Mouse (Mus musculus) embryo, embryonic 11 days (tissue): ENCODE data around the gene Nkx2-5.

Source experiments
- DNase-seq: peaks from one replicate; pipeline ENCODE4 v3.0.0-alpha.2; 2015

The Nkx2-5 gene

DNA sequence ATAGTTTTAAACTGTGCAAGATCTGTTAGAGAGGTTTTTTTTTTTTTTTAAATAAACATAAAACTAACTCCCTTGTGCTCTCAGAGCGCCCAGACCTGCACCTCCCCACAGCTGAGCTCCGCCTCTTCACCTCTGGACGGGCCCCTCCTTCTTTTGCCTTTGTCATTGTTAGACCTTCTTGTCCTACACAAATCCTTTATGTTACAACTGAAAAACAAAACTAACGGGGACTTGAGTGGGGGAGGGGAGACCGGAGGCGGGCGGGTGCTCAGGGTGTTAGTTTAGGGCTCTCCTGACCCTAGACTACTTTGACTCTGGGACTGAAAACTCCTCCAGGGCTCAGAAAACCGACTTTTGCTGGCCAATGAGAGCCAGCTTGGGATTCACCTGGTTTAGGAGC lies 8.9 kb downstream of the Nkx2-5 start:
- no peak for DNase-seq

DNA sequence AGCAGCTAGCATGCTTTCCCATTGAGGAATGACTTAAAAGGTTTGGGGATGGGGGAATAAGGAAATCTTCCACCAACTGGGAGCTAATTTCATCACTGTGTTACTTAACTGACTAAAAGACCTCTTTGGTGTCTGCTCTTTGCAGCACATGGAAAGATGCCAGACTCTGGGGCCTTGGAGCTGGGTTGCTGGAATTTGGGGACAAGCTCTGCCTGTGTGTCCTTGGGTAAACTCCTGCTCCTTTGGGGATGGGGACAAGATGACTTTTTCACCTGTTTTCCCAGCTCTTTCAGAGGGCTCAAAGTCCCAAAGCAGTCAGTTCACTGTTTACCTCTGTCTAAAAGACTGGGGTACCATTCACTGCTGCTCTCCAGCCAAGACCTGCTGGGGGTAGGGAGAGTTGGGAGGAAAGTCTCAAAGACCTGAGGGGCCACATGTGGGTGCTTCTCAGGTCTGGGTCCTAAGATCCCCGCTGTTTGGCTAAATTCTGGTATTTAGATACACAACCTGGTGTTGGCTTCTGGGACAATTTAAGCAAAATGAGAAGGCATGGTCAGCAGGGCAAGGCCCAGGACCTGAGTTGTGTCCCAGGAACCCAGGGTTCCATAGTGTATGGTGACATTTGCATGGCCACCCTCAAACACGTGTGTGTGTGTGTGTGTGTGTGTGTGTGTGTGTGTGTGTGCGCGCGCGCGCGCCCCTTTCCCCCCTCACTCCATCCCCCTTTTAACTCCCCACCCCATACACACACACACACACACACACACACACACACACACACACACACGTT lies 9.6 kb downstream of the Nkx2-5 start:
- DNase-seq: no peak

DNA sequence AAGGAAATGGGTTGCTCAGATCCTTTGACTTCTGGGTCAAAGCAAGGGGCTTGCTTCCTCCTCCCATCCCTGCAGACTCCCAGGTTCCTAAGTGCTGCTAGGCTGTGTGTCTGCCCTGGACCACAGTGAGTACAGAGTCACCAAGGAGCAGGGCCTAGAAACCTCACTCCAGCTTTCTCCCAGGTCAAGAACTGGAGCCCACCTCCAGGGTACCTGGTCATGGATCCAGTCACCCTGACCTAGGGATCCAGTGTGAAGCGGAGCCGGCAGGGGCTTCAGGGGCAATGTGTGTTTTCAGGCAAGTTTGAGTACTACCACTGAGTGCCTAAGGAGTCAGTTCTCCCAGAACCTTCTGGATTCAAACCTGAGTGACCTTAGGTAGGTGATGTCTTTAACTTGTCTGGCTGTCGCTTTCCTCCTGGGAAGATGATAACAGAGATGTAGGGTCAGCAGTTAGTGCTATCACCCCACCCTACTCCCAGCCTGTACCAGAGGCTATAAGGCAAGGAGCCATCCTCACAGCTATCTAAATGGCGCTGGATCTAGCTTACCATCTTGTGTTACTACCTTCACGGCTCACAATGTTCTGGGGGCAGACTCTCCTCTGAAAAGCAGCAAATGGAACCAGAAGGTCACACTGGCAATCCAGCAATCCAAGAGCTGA lies 10.4 kb downstream of the Nkx2-5 start:
- no peak for DNase-seq

DNA sequence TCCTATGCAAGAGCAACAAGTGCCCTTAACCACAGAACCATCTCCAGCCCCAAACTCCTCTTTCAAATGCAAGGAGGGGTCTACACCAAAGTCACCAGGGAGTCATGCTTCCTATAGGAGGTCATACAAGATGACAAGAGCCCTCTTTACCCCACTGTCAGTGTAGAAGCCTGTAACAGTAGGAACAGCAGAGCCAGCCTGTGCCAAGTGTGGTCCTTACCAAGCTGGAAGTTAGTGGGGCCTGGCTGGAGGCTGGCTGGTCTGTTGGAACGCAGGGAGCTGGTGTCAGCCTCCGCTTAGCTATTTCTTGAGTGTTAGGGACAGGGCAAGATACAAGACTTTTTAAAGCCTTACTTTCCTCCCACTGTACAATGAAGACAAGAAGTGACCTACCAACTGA lies 11.0 kb downstream of the Nkx2-5 start:
- DNase-seq: no peak

DNA sequence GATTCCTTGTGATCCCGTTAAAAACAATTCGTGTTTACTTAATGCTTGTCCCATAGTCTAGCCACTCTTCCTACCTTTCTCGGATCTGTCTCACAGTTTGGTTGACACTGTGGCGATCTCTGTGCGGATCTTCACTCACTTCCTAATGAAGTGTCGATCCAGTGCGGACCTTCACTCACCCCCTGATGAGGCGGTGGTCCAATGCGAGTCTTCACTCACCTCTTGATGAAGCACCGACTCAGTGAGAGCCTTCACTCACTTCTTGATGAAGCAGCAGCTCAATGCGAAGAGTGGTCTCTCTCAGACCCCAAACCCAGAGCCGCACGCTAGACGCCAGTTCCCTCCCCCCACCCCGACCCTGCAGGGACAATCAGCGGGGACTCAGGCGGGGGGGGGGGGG lies 18.7 kb downstream of the Nkx2-5 start:
- no peak for DNase-seq

DNA sequence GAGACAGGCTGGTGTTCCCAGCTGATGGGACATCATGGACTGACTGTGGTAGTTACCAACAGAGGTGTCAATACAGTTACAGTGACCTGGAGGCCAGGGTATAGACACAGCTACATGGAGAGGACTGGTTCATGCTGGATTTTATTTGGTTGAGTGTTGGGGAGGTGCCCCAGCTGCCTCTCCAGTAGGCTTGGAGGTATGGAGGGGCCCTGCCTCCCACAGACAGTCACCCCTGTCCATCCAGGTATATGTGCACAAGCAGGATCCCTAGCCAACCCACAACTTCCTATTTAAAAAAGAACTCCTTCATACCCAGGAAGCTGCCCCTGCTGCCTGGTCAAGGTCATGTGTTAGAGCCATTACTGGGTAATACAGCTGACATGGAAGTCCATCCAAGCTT lies 27.0 kb downstream of the Nkx2-5 start:
- DNase-seq: no peak

DNA sequence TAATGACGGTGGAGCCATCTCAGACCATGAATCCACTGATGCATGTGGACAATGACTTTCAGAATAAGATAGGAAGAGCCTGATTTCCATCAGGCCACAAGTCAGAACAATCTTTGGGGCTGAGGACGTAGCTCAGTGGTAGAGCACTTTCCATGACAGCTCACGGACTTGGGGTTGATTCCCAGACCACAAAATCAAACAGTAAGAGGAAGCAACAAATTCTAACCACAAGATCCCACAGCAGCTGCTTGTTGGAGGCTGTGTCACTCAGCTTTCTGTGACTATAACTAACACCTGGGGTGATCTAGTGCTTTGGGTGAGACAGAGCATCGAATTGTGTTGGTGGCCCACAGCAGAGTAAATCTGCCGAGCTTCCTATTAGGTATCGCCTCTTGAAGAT lies 28.0 kb downstream of the Nkx2-5 start:
- DNase-seq: no peak

DNA sequence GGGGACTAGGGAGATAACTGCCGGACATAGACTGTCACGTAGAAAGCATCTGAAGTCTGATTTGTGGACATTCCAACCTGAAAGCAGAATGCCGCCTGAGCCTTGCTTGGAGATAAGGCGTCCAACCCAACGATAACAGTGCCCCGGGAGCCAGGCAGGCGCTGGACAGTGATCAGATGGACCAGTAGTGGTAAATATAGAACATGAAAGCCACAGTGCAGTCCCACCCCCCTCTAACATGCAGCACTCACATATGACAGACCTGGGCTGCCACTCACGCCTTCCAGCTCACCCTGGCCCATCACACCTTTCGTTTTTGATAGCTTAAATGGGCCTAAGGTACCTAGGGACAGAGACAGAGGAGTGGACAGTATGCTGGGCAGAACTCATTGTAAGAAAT lies 31.3 kb downstream of the Nkx2-5 start:
- no peak for DNase-seq

DNA sequence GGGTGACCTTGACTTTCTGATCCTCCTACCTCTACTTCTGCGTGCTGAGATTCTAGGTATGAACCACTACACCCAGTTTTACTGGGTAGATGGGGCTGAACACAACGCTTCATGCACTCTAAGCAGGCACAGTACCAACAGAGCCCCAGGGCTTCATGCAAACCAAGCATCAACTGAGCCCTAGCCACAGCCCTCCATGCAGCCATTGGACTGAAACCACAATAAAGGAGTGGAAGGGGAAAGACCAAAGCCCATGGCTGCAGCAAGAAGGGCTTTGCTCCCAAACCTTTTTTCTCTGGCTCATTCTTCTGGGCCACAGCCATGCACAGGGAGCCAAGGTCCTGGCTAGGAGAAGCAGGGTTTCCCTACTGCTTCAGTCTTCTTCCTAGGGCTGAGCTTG lies 32.2 kb downstream of the Nkx2-5 start:
- no peak for DNase-seq

DNA sequence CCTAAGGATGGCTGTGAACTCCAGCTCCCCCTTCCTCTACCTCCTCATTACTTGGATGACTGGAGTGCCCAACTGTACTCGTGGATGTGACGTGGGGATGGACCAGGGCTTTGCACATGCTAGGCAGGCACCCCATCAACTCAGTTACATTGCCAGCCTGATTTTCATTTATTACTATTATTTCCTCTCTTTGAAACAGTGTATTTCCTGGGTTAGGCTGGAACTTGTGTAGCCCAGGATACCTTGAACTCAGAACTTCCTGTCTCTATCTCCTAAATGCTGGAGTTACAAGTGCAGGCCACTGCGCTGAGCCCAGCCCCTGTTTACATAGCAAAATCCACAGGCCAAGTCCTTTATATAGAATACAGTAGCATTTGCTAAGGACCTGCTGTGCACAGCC lies 41.9 kb downstream of the Nkx2-5 start:
- DNase-seq: no peak

DNA sequence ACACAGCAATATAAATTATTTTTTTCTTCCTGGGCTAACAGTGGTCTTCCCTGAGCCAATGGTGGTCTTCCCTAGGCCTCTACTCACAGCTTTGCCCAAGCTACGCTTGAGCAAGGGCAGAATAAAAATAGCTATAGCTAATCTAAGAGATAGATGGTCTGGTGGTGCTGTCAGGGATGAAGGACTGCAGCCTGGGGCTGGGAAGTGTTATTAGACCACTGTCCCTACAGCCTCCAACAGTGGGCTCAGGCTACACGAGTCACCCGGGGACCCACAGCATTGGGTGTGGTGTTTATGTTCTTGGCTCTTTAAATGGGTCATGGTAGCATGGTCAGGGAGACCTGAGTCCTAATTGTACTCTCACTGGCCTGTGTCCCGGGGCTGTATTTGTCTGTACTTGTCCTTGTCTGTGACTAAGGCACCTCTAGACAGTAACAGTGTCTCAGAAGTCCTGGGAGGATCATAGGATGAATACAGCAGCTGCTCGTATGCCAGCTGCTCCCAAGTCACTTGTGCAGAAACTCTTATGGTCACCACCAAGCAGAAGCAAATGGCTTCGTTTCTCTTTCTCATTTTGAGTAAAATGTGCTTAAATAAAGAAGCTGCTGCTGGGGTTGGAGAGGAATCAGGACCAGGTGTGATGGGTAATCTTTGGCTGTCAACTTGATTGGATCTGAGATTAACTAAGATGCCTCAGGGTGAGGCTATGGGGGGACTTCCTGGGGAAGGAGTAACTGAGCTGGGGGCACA lies 47.3 kb downstream of the Nkx2-5 start:
- DNase-seq: no peak

DNA sequence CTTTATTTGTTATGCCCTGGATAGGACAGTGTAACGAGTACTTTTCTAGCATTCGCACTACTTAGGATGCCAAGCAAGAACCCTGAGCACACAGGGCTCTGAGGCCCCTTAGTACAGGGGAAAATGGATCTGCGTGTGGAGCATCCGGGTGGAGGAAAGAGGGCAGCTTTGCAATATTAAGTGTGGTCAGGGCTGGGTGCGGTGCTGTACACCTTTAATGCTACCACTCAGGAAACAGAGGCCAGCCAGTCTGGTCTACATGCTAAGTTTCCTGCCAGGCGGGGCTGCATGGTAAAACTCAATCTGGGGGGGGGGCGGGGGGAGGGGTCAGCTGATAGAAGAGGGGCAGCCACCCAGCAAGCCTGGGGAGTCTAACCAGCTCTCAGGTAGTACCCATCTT lies 49.4 kb downstream of the Nkx2-5 start:
- DNase-seq: no peak

DNA sequence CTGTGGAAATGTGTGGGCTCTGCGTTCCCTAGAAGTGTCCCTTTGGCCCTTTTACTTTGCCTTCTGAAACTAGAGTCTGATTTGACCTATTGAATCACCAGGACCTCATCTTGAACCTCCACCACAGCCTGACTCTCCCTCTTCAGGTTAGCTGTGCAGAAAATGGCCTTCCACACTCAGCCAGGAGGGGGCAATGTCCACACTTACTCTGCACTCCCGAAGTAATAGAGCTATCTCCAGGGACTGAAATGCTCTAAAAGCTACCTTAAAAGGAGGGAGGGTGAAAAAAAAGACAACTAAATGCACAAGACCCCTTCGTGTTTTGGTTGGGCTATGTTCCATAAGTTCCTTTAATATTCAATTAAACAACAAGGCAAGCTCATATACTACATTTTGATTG lies 50.1 kb downstream of the Nkx2-5 start:
- peak; percentile 58 for DNase-seq

DNA sequence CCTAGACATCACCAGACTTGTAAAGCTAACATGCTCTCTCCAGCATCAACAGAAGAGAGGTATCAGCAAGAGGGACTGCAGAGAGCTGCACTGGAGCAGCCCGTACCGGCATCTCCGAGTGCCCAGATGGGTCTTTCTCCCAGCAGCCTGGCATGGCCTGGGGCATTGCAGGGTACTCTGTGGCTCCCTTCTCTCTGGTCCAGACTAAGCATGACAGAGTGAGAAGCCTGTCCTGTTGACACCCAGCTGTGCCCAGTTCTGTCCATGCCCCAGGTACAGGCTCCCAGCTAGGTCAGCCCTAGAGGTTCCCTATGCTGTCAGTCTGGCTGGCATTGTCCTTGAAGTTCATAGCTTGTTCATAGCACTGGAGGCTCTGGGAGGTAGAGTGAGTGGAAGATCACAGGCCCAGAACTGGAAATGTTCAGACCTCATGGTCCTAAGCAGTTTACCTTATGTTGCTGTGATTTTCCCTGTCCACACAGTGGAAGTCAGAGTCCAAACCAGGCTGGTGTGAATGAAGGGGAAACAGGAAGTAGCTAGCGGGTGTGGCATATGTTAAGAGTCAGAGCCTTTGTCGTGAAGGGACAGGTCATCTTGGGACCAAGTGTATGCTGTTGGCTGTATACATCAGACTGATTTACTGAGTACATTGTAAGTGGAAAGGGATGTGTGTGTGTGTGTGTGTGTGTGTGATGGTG lies 51.6 kb downstream of the Nkx2-5 start:
- no peak for DNase-seq

DNA sequence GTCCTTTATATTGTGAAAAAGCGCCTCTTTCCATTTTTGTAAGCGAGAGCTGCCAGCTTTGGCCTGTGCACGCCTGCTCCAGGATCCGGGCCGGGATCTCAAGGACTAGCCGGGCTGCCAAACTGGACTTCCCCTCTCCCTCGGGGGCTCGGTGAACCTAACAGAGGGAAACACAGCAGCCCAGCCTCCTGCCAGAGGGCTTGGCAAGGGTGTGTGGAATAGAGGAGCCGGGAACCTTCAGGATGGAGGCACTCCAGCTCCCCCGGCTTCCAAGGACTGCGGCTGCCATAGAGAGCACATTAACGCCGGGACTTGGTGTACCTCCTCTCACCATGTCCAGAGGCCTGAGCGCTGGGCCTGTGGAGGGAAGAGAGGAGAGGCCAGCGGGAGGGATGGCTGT lies 52.7 kb downstream of the Nkx2-5 start:
- no peak for DNase-seq

DNA sequence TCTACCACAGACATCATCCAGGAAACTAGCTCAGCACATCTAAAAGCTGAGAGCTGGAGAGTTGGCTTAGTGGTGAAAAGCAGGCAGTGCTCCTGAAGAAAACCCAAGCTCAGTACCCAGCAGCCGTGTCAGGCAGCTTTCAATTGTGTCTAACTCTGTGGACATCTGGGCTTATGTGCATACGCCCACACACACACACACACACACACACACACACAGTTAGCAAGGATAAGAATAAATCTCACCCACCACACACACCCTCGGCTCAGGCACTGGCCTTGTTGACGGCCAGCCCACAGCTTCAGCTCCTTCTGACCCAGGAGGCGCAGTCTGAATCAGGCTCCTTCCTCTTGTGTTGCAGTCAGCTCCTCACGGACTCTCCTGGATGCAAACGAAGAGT lies 53.2 kb downstream of the Nkx2-5 start:
- no peak for DNase-seq

DNA sequence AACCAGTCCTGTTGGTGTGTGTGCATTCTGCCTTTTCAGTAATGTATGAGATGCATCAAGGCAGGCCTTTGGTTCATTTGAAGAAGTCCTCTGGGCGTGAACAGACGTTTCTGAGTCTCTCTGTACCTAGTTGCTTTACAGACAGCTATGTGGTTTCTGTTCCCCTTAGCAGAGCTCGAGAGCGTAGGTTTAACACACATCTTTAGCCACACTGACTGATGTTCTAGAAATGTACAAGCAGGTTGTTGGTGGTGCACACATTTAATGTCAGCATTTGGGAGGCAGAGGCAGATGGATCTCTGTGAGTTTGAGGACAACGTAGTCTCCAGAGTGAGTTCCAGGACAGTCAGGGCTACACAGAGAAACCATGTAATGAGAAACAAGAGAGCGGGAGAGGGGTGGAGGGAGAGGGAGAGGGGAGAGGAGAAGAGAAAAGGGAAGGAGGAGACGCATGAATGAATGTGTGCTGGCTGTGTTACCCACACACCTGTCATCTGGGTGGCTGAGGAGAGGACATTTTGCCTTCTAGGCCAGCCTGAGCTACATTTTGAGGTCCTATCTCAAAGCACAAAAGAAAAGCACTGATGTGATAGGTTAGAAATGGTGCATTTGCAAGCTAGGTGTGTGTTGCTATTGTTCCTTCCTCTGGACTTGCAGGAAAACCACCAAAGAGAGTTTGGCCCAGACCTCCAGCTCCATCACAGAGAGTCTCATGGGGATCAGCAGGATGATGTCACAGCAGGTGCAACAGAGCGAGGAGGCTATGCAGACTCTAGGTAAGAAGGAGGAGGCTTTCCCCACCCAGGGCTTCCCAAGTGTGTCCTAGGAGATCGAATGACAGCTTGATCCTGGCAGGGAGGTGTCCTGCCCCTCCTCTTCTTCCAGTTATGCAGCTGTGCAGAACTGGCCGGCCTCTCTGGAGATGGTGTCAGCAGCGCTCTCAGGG lies 54.3 kb downstream of the Nkx2-5 start:
- no peak for DNase-seq

DNA sequence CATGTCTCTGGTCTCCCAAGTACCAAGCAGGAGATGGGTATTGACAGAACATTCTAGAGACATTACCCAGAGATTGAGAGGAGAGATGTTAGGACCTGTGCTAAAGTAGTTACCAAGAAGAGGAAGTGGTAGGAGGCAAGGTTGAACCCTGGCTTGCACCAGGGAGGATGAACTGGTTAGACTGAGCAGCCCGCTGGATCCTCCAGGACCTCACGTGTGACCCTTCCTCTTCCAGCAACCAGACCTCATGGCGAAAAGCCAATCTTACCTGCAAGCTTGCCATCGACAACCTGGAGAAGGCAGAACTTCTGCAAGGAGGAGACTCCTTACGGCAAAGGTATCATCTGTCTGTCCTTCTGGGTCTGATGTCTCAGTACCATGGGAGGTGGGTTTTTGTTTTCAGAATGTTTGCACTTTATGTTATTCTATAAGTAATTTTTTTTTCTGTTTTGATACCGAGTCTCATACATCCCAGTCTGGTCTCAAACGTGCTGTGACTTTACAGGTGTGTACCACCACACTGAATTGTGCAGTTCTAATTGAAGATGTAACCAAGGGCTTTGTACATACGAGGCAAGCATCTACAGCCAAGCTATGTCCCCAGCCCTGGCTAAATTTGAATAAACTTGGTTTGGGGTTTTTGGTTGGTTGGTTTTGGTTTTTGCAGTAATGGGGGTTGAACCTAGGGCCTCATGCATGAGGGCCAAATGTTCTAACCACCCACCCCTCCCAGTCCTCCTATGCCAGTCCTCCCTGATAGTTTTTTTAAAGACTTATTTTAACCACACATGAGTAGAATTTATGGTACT lies 55.1 kb downstream of the Nkx2-5 start:
- no peak for DNase-seq

DNA sequence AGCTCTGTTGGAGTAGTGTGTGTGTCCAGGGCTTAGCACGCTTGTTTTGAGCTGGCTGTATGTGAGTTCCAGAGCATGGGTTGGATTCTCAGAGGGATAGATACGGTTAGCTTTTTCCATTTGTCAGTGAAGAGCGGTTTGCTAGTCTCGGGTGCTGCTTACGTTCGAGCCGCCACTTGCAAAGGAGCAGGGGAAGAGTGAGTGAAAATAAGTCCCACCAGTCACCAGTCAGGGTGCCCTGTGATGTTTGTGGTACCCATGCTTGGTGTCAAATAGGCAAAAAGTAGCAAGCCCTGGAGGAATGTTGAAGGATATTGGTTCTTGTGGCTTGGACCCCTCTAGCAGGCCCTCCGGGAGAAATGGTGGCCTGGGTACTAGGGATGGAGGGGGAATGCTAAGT lies 55.8 kb downstream of the Nkx2-5 start:
- DNase-seq: no peak
